Mouse (Mus musculus) kidney, adult 11 months (tissue): ENCODE results near the gene Zdhhc18.

Experiments
- DNase-seq: peaks from one replicate; pipeline ENCODE4 v3.0.0; 2022

Zdhhc18 gene

GRCm38 (mm10) chr4:133599571-133600073 is 50.3 kb downstream of the Zdhhc18 start:
- peak; percentile 96 for DNase-seq

- no peak for DNase-seq
Measured at GRCm38 (mm10) chr4:133599116-133599515, 50.8 kb downstream of the Zdhhc18 start.

DNA sequence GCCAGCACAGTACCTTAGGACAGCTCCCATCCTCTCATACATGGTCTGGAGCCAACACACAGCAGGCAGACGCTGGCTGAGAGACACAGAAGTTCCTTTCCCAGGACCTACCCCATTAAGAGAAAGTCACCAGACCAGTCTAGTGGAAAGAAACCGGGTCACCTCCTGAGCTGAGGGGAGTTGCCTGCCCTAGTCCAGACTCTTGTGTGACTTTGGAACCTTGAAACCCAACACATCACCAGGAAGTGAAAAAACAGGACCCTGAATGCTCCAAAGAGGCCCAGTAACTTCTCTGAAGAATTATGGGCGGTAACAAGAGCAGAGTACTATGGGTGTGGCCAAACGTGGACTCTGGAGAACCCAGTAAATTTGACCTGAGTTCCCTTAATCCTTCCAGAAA is 51.3 kb downstream of the Zdhhc18 start:
- peak; percentile 67 for DNase-seq

DNA sequence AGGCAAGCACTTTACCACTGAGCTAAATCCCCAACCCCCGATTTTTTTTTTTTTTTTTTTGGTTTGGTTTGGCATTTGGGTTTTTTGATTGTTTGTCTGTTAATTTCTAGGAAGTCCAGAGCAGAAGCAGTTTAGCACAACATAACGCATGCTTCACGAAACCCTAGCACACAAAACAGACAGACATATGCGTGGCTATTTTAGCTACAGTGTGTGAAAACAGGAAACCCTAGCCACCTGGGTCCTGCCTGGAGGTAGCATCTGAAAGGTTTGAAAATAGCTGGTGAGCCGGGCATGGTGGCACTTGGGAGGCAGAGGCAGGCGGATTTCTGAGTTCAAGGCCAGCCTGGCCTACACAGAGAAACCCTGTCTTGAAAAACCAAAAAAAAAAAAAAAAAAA is 53.9 kb downstream of the Zdhhc18 start:
- no peak for DNase-seq

DNA sequence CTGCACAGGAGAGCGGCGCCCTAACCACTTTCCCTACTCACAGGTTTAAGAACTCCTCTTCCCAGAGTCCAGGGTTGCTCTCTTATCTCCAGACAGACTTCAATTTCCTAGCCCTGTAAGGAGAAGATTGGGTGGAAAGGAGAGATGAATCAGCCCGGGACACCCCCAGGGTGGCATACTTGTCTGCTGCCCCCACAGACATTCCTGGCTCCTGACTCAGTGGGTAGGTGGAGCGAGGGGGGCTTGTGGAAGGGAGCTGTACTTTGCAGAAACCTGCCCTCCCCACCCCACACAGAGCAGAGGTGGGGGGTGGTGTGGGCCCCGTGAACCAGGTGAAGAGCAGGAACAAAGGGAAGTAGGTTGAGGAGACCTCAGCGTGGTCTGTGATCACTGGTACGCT is 54.4 kb downstream of the Zdhhc18 start:
- no peak for DNase-seq

GRCm38 (mm10) chr4:133592570-133592969 is 57.4 kb downstream of the Zdhhc18 start:
- DNase-seq = peak; percentile 48

- DNase-seq = peak; percentile 78
Measured at GRCm38 (mm10) chr4:133584059-133584951, 65.6 kb downstream of the Zdhhc18 start, which contains the start of gene Gpn2. TSS of gene Gpn2 (plus strand) at chr4:133584362.

GRCm38 (mm10) chr4:133583690-133584058 is 66.3 kb downstream of the Zdhhc18 start:
- DNase-seq = no peak

- no peak for DNase-seq
Measured at GRCm38 (mm10) chr4:133577983-133578382, 72.0 kb downstream of the Zdhhc18 start.

DNA sequence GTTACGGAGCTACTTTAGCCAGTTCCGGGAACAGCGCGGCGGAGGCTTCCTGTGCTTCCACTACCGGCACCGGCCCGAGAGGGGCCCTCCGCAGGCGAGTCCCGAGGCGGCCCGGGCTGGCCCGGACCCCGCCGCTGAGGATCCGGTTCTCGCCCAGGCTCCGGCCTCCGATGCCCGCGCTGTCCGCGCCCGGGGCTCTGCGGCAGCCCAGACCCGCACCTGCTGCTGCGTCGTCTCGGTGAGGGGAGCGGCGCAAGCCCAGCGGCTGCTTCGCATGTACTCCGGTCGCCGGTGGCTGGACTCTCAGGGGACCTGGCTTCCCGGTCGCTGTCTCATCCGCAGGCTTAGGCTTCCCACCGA is 75.1 kb downstream of the Zdhhc18 start:
- DNase-seq = no peak

DNA sequence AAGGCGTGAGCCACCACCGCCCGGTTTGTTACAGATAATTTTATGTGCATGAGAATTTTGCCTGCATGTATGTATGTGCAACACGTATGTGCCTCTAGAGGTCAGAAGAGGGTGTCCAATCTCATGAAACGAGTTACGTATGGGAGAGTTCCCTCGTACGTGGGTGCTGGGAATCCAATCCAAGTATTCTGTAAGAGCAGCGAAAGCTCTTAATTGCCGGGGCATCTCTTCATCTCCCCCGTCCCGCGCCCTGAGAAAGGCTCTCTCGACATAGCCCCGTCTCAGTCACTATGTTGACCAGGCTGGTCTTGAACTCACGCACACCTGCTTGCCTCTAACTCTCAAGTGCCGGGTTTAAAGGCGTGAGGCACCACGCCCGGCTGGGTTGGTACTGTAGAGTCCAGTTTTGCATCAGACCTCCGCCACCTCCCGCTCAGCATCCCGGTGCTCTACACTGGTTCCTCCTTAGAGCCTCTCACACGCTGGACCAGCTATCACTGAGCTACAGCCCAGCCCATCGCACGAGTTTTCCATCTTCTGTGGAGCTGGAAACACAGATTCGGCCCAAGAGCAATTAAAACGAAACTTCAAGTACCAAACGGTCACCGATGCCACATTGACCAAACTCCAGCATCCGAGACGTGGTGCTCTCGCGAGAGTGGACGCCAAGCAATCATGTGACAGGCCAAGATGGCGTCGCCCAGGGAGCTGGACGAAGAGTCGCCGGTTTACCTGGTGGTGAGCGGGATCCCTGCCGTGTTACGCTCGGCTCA is 75.7 kb downstream of the Zdhhc18 start, which contains the start of gene Gpatch3:
TSS of gene Gpatch3 (plus strand) at position 676 of the 773 bp plus-strand sequence.
- peak; percentile 92 for DNase-seq

- DNase-seq = peak; percentile 87
Measured at GRCm38 (mm10) chr4:133570066-133570466, 79.9 kb downstream of the Zdhhc18 start.

DNA sequence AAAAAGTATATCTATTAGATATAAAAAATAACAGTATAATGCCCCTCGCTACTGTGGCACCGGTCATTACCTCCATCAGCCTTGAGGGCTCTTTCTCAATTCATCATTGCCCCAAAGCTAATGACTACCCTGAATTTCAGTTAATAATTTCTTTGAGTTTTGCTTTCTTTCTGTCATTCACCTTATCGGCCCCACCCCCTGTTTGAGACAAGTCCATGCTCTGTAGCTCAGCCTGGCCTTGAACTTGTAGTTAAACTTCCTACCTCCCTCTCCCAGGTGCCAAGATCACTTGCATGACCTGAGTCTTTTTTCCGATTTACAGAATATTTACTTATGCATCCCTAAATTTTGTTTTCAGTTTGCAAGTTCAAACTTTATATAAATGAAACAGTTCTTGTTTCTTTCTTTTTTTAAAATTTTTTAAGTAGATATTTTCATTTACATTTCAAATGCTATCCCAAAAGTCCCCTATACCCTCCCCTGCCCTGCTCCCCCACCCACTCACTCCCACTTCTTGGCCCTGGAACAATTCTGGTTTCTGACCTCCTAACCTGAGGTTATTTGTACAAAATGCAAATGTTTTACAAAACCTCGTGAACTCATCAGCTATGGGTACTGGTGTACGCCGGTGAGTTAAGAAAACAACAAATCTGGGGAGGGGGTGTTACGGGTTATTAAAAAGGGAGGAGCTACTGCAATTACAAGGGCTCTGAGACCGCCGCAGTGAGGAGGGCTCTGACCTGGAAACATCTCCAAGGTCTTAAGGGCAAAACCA is 80.5 kb downstream of the Zdhhc18 start:
- no peak for DNase-seq

GRCm38 (mm10) chr4:133567251-133567650 is 82.7 kb downstream of the Zdhhc18 start:
- no peak for DNase-seq

- DNase-seq = peak; percentile 88
Measured at GRCm38 (mm10) chr4:133563123-133563571, 86.8 kb downstream of the Zdhhc18 start.

GRCm38 (mm10) chr4:133561622-133562021 is 88.3 kb downstream of the Zdhhc18 start:
- DNase-seq = no peak

DNA sequence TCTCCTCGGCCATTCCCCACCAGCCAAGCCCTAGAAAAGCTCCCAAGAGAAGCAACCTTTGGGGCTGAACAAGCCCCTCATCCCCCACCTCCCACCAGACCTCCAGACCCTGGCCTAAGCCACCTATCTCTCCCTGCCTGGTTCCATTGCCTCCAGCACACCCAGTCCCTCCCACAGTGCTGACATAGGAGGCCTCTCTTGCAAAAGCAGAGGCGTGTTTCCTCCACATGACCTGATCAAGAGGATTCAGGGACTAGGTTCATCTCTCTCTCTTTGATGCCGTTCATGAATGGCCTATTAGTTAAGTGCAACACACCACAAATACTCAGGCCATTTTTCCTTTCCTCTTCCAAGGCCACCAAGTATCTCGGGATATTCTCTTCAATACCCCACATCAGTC is 90.1 kb downstream of the Zdhhc18 start:
- no peak for DNase-seq

- peak; percentile 82 for DNase-seq
Measured at GRCm38 (mm10) chr4:133557041-133557717, 92.8 kb downstream of the Zdhhc18 start.
